Mouse (Mus musculus): Measurements from ENCODE around the gene Mast3.
A peak's percentile ranks its signal among the peaks of the same experiment; 100 is the strongest.

The Mast3 gene

GRCm38 (mm10) chr8:70776496-70777444 is 28.1 kb downstream of the Mast3 start, which contains the start of gene Pik3r2:
Gene Pik3r2, minus strand, starts transcription at chr8:70776713.
- peak; percentile 95 to 98 for DNase-seq (ENCODE audit: low spot score in 2 of 2)

- DNase-seq (ENCODE audit: low spot score in 2 of 2): no peak
Observed at GRCm38 (mm10) chr8:70775851-70776495, 28.9 kb downstream of the Mast3 start.

DNA sequence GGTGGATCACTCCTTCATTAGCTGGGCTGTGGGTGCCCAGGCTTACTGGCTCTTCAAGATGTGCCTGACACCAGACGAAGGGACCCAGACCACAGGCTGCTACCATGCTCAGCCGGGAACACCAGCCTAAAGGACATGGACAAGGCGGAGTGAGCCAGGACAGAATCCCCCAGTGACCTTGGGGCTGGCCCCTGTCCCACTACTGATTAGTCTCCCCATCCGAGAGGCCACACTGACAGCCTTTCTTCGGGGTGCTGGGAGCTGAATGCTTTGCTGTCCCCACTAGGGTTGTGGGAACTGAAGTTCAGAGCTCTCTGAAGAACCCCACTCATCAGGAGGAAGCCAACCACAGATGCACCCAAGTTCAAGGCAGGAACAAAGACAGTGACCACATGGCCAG is 29.6 kb downstream of the Mast3 start:
- no peak for DNase-seq (ENCODE audit: low spot score in 2 of 2)

DNA sequence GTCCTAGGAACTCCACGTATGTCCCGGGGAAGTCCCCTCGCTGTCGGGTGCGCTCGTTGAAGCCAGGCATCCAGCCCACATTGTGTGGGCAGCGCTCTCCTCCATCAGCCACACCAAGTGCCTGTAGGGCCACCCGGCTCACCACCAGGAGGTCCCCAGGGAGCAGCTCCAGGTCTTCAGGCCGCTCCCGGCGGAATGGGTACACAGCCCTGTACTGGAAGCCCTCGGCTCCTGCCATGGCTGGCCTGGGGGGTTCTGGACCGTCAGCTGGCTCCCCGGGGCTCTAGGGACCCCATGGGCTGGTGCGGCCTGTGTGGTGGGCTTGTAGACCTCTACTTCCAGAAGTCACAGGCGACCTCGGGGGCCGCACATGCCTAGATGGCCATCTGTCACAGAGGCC is 30.1 kb downstream of the Mast3 start:
- no peak for DNase-seq (ENCODE audit: low spot score in 2 of 2)

DNA sequence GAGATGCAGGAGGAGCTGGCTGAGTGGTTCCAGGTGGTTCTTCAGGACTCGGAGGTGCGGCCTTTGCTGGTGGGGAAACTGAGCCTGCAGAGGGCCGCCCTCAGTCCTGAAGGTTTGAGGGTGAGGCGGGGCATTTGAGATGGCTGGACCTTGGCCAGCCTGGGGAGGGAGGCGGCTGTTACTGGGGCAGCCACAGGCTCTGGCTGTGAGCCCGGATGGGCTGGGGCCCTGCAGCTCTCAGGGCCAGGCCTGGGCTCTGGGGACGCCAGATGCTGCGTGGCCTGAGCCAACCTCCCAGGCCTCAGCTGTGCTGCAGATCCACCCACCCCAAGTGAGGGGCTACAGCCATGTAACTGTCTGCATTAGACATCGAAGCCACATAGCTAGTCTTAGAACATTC is 31.0 kb downstream of the Mast3 start:
- no peak for DNase-seq (ENCODE audit: low spot score in 2 of 2)

DNA sequence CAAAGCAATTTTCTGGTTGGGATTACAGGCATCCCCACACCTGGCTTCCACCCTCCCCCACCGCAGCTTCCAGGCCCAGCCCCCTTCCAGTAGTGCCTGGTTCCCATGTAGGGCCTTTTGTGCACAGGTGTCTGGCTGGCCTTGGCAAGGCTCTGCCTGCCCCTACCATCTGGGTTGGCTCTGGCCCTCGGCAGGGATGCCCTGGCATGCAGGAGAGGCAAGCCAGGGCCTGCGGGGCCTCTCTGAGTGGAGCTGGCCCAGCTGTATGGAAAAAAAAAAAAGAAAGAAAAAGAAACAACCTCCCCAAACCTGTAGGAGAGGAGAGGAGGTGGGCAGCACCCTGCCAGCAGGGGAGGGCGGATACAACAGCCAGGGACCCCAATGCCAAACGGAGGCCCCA is 31.4 kb downstream of the Mast3 start:
- DNase-seq (ENCODE audit: low spot score in 2 of 2): no peak

DNA sequence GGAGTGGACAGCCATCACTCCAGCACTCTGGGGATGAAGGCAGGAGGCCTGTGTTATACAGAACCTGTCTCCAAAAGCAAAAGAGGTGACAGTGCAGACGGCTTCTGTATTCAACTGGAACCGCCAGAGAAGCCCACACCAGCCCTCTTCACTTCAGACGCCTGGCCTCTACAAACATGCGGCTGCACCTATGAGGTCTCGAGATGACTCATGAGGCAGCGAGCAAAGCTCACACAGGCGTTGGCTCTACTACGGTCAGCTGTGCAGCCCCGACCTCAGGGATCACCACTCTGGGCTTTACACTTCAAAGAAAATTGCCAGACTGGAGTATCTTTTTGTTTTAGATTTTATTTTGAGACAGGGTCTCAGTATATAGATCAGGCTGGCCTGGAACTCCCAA is 32.0 kb downstream of the Mast3 start:
- no peak for DNase-seq (ENCODE audit: low spot score in 2 of 2)

DNA sequence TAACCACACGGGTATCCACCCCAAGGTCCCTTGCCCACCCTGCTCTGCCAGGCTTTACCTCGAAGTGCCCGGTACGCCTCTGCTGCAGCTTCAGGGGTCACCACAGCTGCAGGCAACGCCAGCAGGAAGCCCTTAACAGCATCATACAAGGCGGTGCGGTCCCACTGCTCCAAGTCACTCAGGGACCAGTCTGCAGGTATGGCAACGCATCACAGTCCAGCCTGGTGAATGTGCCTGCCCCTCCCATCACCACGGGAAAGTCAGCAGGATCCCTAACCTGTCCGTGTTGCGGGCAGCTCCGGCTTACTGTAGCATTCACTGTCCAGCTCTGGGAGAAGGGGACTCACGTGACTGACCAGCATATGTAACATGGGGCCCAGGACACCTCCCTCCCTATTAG is 32.8 kb downstream of the Mast3 start:
- DNase-seq (ENCODE audit: low spot score in 2 of 2): no peak

- DNase-seq (ENCODE audit: low spot score in 2 of 2): no peak
Observed at GRCm38 (mm10) chr8:70771217-70771616, 33.6 kb downstream of the Mast3 start.

- DNase-seq (ENCODE audit: low spot score in 2 of 2): no peak
Observed at GRCm38 (mm10) chr8:70770748-70771147, 34.1 kb downstream of the Mast3 start.

DNA sequence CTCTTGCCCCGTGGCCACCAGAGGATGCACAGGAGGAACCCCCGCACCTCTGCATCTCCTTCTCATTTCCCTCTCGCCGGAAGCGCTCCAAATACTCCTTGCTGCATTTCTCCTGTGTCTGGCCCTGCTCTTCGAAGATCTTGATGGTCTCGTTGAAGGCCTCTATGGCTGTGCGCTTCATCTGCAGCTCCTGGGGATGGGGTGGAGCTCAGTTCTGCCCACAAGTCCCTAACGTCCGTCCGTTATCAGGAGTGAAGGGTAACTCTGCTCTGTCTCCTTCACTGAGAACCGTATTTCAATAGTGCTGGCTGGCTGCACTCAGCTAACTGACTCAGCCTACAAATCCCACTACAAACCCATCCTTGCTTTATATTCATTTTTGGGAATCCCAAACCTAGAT is 35.0 kb downstream of the Mast3 start:
- no peak for DNase-seq (ENCODE audit: low spot score in 2 of 2)

DNA sequence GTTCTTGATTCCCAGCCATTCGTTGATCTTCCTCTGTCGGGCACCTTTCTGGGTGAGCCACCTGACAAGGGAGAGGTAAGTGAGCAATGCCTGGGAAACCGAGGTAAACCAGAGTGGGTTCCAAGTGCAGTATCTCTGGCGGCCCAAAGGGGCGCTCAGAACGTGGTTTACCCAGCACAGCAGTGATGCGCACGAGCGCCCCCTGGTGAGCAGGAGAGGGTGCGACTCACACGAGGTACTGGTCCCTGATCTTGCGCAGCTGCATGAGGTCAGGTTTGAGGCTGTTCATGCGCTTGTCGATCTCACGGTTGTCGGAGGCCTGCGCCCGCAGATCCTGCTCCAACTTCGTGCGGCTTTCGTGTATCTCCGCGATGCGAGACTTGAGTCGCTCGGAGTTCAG is 35.5 kb downstream of the Mast3 start:
- DNase-seq (ENCODE audit: low spot score in 2 of 2): peak; percentile 95 to 99

GRCm38 (mm10) chr8:70768956-70769355 is 35.9 kb downstream of the Mast3 start:
- DNase-seq (ENCODE audit: low spot score in 2 of 2): no peak

- DNase-seq (ENCODE audit: low spot score in 2 of 2): peak; percentile 51 to 67
Observed at GRCm38 (mm10) chr8:70768231-70768776, 36.5 kb downstream of the Mast3 start.

DNA sequence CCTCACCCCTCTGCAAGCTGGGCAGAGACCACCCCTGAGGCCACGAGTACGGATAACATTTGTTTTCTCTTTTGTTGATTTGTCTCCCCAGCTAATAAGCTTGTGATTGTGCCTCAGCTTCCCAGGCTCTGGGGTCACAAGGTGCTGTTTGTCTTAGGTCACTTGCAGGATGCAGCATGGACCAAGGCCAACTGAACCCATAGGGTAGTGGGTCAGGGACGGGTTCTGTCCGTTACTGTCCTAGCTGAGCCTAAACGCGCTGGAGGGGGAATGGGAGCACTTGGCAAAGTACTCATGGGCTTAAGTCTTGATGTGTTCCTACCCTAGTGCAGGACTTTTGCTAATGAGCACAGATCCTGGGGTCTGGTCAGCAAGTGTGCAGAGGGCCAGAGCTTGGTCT is 37.4 kb downstream of the Mast3 start:
- no peak for DNase-seq (ENCODE audit: low spot score in 2 of 2)

GRCm38 (mm10) chr8:70766571-70767440 is 38.0 kb downstream of the Mast3 start:
- DNase-seq (ENCODE audit: low spot score in 2 of 2): peak; percentile 55 to 65

GRCm38 (mm10) chr8:70765838-70766570 is 38.9 kb downstream of the Mast3 start:
- peak; percentile 54 to 73 for DNase-seq (ENCODE audit: low spot score in 2 of 2)

GRCm38 (mm10) chr8:70765329-70765728 is 39.5 kb downstream of the Mast3 start:
- DNase-seq (ENCODE audit: low spot score in 2 of 2): no peak

DNA sequence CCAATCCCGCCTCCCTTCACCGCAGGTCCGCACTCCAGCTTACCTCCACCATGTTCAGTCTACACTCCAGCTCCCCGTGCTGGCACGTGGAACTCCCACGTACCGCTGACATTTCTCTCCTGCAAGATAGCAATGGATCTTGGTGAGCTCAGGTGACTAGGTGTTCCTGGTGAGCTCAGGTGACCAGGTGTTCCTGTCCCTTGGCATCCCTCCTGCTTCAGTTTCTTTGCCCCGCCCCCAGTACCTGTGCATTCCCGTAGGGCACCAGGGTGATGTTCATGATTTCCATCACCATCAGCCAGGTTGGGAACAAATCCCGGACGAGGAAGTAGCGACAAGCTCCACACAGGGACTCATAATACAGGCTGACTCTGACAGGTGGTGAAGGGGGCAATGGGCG is 40.2 kb downstream of the Mast3 start:
- DNase-seq (ENCODE audit: low spot score in 2 of 2): no peak

DNA sequence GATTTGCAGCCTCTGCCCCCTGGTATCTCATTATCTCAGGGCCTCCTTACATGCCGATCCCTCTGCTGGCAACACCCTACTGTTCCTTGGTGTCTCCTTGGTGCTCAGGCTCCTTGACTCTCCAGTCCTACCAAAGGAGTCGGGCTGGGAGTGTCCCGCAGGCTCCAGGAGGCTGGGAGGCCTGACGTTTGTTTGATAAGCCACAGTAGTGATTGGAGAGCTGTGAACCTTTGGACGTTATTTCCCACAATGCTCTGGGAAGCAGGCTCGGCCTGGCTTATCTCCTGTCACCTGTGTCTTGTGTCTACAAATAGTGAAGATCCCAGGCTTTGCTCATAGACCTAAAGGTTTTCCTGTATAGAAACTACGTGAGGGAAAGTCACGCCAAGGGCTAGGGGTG is 40.8 kb downstream of the Mast3 start:
- DNase-seq (ENCODE audit: low spot score in 2 of 2): no peak

DNA sequence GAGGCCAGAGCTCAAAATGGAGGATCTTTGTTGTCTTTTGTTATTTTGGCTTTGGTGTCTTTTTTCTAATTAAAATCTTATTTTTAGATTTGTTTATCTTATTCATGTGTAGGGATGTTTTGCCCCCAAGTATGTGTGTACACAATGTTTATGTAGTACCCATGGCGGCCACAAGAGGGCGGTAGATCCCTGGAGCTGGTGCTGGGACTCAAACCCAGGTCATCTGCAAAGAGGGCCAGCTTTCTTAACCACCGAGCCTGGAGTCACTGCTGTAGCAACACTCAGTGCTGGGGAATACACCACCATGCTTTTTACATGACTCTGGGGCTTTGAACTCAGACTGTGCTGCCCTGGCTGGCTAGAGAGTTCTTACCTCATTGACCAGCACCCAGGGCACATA is 41.5 kb downstream of the Mast3 start:
- peak; percentile 64 to 84 for DNase-seq (ENCODE audit: low spot score in 2 of 2)
